Mouse (Mus musculus): ENCODE data around the gene Hhat.

Hhat gene

GRCm38 (mm10) chr1:192489908-192490825 lies 280.9 kb downstream of the Hhat start:
- DNase-seq (ENCODE audit: low spot score) = no peak

GRCm38 (mm10) chr1:192487571-192487970 lies 283.5 kb downstream of the Hhat start:
- DNase-seq (ENCODE audit: low spot score) = no peak

GRCm38 (mm10) chr1:192485030-192485429 lies 286.0 kb downstream of the Hhat start:
- no peak for DNase-seq (ENCODE audit: low spot score)

GRCm38 (mm10) chr1:192481446-192481845 lies 289.6 kb downstream of the Hhat start:
- DNase-seq (ENCODE audit: low spot score) = no peak

- no peak for DNase-seq (ENCODE audit: low spot score)
These were observed 290.8 kb downstream of the Hhat start for GRCm38 (mm10) chr1:192480072-192480784.

GRCm38 (mm10) chr1:192478176-192478575 lies 292.8 kb downstream of the Hhat start:
- DNase-seq (ENCODE audit: low spot score) = no peak

- no peak for DNase-seq (ENCODE audit: low spot score)
These were observed 293.5 kb downstream of the Hhat start for GRCm38 (mm10) chr1:192477556-192477955.

- no peak for DNase-seq (ENCODE audit: low spot score)
These were observed 294.3 kb downstream of the Hhat start for GRCm38 (mm10) chr1:192476704-192477103.

GRCm38 (mm10) chr1:192473134-192473533 lies 297.9 kb downstream of the Hhat start:
- DNase-seq (ENCODE audit: low spot score) = no peak

- no peak for DNase-seq (ENCODE audit: low spot score)
These were observed 298.7 kb downstream of the Hhat start for GRCm38 (mm10) chr1:192472366-192472765.

GRCm38 (mm10) chr1:192463732-192464131 lies 307.3 kb downstream of the Hhat start:
- DNase-seq (ENCODE audit: low spot score) = no peak

GRCm38 (mm10) chr1:192457526-192458206 lies 313.4 kb downstream of the Hhat start:
- peak; percentile 10 for DNase-seq (ENCODE audit: low spot score)

GRCm38 (mm10) chr1:192457037-192457436 lies 314.0 kb downstream of the Hhat start:
- DNase-seq (ENCODE audit: low spot score) = no peak

GRCm38 (mm10) chr1:192454981-192455380 lies 316.0 kb downstream of the Hhat start:
- DNase-seq (ENCODE audit: low spot score) = no peak

- DNase-seq (ENCODE audit: low spot score) = no peak
These were observed 316.5 kb downstream of the Hhat start for GRCm38 (mm10) chr1:192454501-192454900.

GRCm38 (mm10) chr1:192451722-192452121 lies 319.3 kb downstream of the Hhat start:
- no peak for DNase-seq (ENCODE audit: low spot score)

GRCm38 (mm10) chr1:192450425-192450824 lies 320.6 kb downstream of the Hhat start:
- DNase-seq (ENCODE audit: low spot score) = no peak

GRCm38 (mm10) chr1:192449572-192450351 lies 321.3 kb downstream of the Hhat start:
- no peak for DNase-seq (ENCODE audit: low spot score)

GRCm38 (mm10) chr1:192448512-192448911 lies 322.5 kb downstream of the Hhat start:
- DNase-seq (ENCODE audit: low spot score) = no peak

GRCm38 (mm10) chr1:192447666-192448065 lies 323.4 kb downstream of the Hhat start:
- DNase-seq (ENCODE audit: low spot score) = no peak

Data from urinary bladder, postnatal 25 days (tissue).